In genomic region chr9:59751966-59752365, GRCm38 (mm10) we compare ENCODE assay signal across 8 mouse cellular contexts. TPM values are rescaled to one million over a fixed set of nuclear protein-coding genes. Genes with fewer than 3 reads are reported as not detected.
DNase-seq lines count a peak whose midpoint lies in the region; ATAC-seq and TF ChIP-seq lines count a peak whose summit lies in the region.

No protein-coding gene starts in this region.

- H3K27ac ChIP-seq in heart, adult 2 months, result peak overlapping the region; percentile 94
- no peak overlapping the region for H3K27ac ChIP-seq in CH12.LX (ENCODE audit: insufficient read depth, low read depth)
- no peak overlapping the region for H3K27ac ChIP-seq in forebrain, embryonic 15.5 days (replicated peaks)
- peak overlapping the region; percentile 94 for H3K27ac ChIP-seq in liver, postnatal 0 days (ENCODE audit: low read depth)

- H3K4me3 ChIP-seq in heart, adult 2 months, result peak overlapping the region; percentile 79
- H3K4me3 ChIP-seq in CH12.LX (replicated peaks in 1 of 3; ENCODE audit: low read depth in 2 of 3, low read length in 2 of 3, poor library complexity in 1 of 3), result peak overlapping the region in 1 of 3 experiments; percentile 82
- H3K4me3 ChIP-seq in forebrain, embryonic 15.5 days, result peak overlapping the region; percentile 80
- H3K4me3 ChIP-seq in liver, postnatal 0 days (ENCODE audit: low read depth, low read length), result peak overlapping the region; percentile 93

- no peak for TF ChIP-seq CTCF in heart, adult 2 months (IDR thresholded peaks at IDR 0.05)
- TF ChIP-seq CTCF in CH12.LX (conservative IDR thresholded peaks at IDR 0.05 in 1 of 2, IDR thresholded peaks at IDR 0.05 in 1 of 2; ENCODE audit: low read depth in 2 of 2, low read length in 2 of 2), result no peak
- TF ChIP-seq CTCF in liver, postnatal 0 days (IDR thresholded peaks at IDR 0.05; ENCODE audit: low read depth), result no peak

- no peak for DNase-seq in heart, adult 2 months
- DNase-seq in heart, postnatal 10 days, result no peak
- DNase-seq in CH12.LX (ENCODE audit: extremely low read depth), result no peak
- no peak for DNase-seq in liver, postnatal 0 days
- no peak for DNase-seq in thymus, postnatal 14 days
- no peak for DNase-seq in embryo, embryonic 11 days

- in situ Hi-C loops in CH12.LX (cut with MboI; ENCODE audit: low pct_ligation_motif_present, low pct_unique_long_range_greater_than_20kb, low sequenced_read_pairs), result no loop called here

- no peak overlapping the region for H3K9ac ChIP-seq in heart, adult 2 months (ENCODE audit: low read depth, low read length)
- peak overlapping the region; percentile 41 for H3K9ac ChIP-seq in CH12.LX (ENCODE audit: insufficient read depth, low read depth)
- peak overlapping the region; percentile 97 for H3K9ac ChIP-seq in forebrain, embryonic 15.5 days (replicated peaks)
- H3K9ac ChIP-seq in liver, postnatal 0 days (replicated peaks), result peak overlapping the region; percentile 87

- H3K27me3 ChIP-seq in heart, adult 2 months (ENCODE audit: control insufficient read depth, insufficient read depth, low read length), result no peaks in the 10 kb centered on the region
- H3K27me3 ChIP-seq in CH12.LX (replicated peaks), result no peaks in the 10 kb centered on the region
- H3K27me3 ChIP-seq in forebrain, embryonic 15.5 days, result no peaks in the 10 kb centered on the region
- no peaks in the 10 kb centered on the region for H3K27me3 ChIP-seq in liver, postnatal 0 days (ENCODE audit: insufficient read depth, low read length)

- TF ChIP-seq POLR2A in heart, adult 2 months (IDR thresholded peaks at IDR 0.05; ENCODE audit: insufficient read depth, low read depth, low read length), result no peak
- no peak for TF ChIP-seq POLR2A in CH12.LX (IDR thresholded peaks at IDR 0.05; ENCODE audit: low read depth, low read length)

- peaks cover 1% of the 10 kb centered on the region for H3K4me1 ChIP-seq in heart, adult 2 months (ENCODE audit: control insufficient read depth, insufficient read depth, low read length)
- peaks cover 0 to 14% of the 10 kb centered on the region in 2 experiments; a peak in 3 of 4 replicates for H3K4me1 ChIP-seq in CH12.LX (ENCODE audit: control insufficient read depth in 1 of 2, insufficient read depth in 2 of 2)
- H3K4me1 ChIP-seq in forebrain, embryonic 15.5 days, result peaks cover 21% of the 10 kb centered on the region
- peaks cover 20% of the 10 kb centered on the region for H3K4me1 ChIP-seq in liver, postnatal 0 days (ENCODE audit: insufficient read depth)

- dilution Hi-C loops in CH12.LX (cut with MboI; ENCODE audit: extremely low pct_ligation_motif_present, extremely low pct_unique_long_range_greater_than_20kb, low sequenced_read_pairs), result no loop called here

- WGBS in heart, adult 2 months, result 4% methylated on average over 2 of the region's 2 CpGs
- 5% methylated on average over 2 of the region's 2 CpGs for WGBS in forebrain, embryonic 15.5 days
- WGBS in liver, postnatal 0 days (ENCODE audit: insufficient replicate concordance), result 3% methylated on average over 2 of the region's 2 CpGs

- TF ChIP-seq EP300 in heart, adult 2 months (IDR thresholded peaks at IDR 0.05; ENCODE audit: insufficient read depth, low read depth, low read length), result no peak
- TF ChIP-seq EP300 in CH12.LX (IDR thresholded peaks at IDR 0.05; ENCODE audit: low read length), result no peak
- TF ChIP-seq EP300 in liver, postnatal 0 days (IDR thresholded peaks at IDR 0.05; ENCODE audit: low read depth), result no peak

- TF ChIP-seq RAD21 in CH12.LX (IDR thresholded peaks at IDR 0.05; ENCODE audit: low read depth, low read length), result no peak

- peak overlapping the region; percentile 86 for H3K4me2 ChIP-seq in CH12.LX (ENCODE audit: insufficient read depth, low read depth, poor library complexity, severe bottlenecking)
- H3K4me2 ChIP-seq in forebrain, embryonic 15.5 days (replicated peaks), result peak overlapping the region; percentile 74
- H3K4me2 ChIP-seq in liver, postnatal 0 days (ENCODE audit: low read depth, low read length), result peak overlapping the region; percentile 97

- H3K36me3 ChIP-seq in heart, adult 2 months (ENCODE audit: control insufficient read depth, insufficient read depth, low read length), result no peaks in the 10 kb centered on the region
- no peaks in the 10 kb centered on the region for H3K36me3 ChIP-seq in CH12.LX (replicated peaks in 1 of 2; ENCODE audit: control insufficient read depth in 1 of 2, insufficient read depth in 1 of 2, low read length in 1 of 2)
- H3K36me3 ChIP-seq in forebrain, embryonic 15.5 days, result no peaks in the 10 kb centered on the region
- no peaks in the 10 kb centered on the region for H3K36me3 ChIP-seq in liver, postnatal 0 days (replicated peaks; ENCODE audit: insufficient read depth, low read length)

- no peak for ATAC-seq in forebrain, embryonic 15.5 days (replicated peaks)
- ATAC-seq in liver, postnatal 0 days, result no peak
- ATAC-seq in granulocyte monocyte progenitor cell, adult 5-6 weeks (replicated peaks; ENCODE audit: poor library complexity, severe bottlenecking), result no peak

- H3K9me3 ChIP-seq in CH12.LX (replicated peaks; ENCODE audit: low read length), result no peaks in the 10 kb centered on the region
- no peaks in the 10 kb centered on the region for H3K9me3 ChIP-seq in forebrain, embryonic 15.5 days
- no peaks in the 10 kb centered on the region for H3K9me3 ChIP-seq in liver, postnatal 0 days (ENCODE audit: low read length)

- intact Hi-C loops in heart, adult 2 months (cut with DNase I), result loop anchor here (1.0 to 5.0 kb wide), 2 partner anchors 95 to 135 kb away; partner anchors contain the start of genes Parp6 and Pkm
- intact Hi-C loops in heart, postnatal 10 days (cut with DNase I), result no loop called here

- no peaks in the 10 kb centered on the region for H3K79me2 ChIP-seq in heart, adult 2 months (replicated peaks; ENCODE audit: control insufficient read depth, insufficient read depth, low read length)
- H3K79me2 ChIP-seq in CH12.LX (replicated peaks; ENCODE audit: control insufficient read depth, extremely low read depth, insufficient read depth, poor library complexity, severe bottlenecking), result peaks cover 4% of the 10 kb centered on the region; the same call in 1 of the 2 replicates

TF ChIP-seq in CH12.LX, 34 proteins besides CTCF, POLR2A, EP300 and RAD21:
- no peak for TF ChIP-seq MXI1 (IDR thresholded peaks at IDR 0.05; ENCODE audit: low read depth, low read length)
- TF ChIP-seq UBTF (IDR thresholded peaks at IDR 0.05; ENCODE audit: low read depth, low read length), result no peak
- no peak for TF ChIP-seq CHD2 (IDR thresholded peaks at IDR 0.05; ENCODE audit: low read length)
- TF ChIP-seq ETS1 (conservative IDR thresholded peaks at IDR 0.05; ENCODE audit: low read depth, low read length), result no peak
- TF ChIP-seq GABPA (IDR thresholded peaks at IDR 0.05; ENCODE audit: insufficient replicate concordance, low read depth, low read length), result no peak
- TF ChIP-seq POLR2AphosphoS2 (IDR thresholded peaks at IDR 0.05; ENCODE audit: low read depth, low read length), result no peak
- TF ChIP-seq NRF1 (IDR thresholded peaks at IDR 0.05; ENCODE audit: low read depth, low read length), result no peak
- no peak for TF ChIP-seq E2F4 (IDR thresholded peaks at IDR 0.05; ENCODE audit: insufficient replicate concordance, low read depth, low read length)
- no peak for TF ChIP-seq MEF2A (IDR thresholded peaks at IDR 0.05; ENCODE audit: borderline replicate concordance, low read depth, low read length)
- TF ChIP-seq ZNF384 (IDR thresholded peaks at IDR 0.05; ENCODE audit: low read depth, low read length), result no peak
- no peak for TF ChIP-seq MYC (IDR thresholded peaks at IDR 0.05; ENCODE audit: low read depth, low read length)
- no peak for TF ChIP-seq SIN3A (IDR thresholded peaks at IDR 0.05; ENCODE audit: low read length)
- TF ChIP-seq NELFE (IDR thresholded peaks at IDR 0.05; ENCODE audit: low read depth, low read length), result no peak
- TF ChIP-seq ELF1 (IDR thresholded peaks at IDR 0.05; ENCODE audit: low read depth, low read length), result no peak
- no peak for TF ChIP-seq ZC3H11A (IDR thresholded peaks at IDR 0.05; ENCODE audit: low read depth, low read length)
- TF ChIP-seq JUN (IDR thresholded peaks at IDR 0.05; ENCODE audit: insufficient read depth, low read depth, low read length), result no peak

RNA-seq across cellular contexts. Expression of gene Myo9a, which starts 1.3 kb away (rescaled TPM):
- total RNA-seq in heart, adult 2 months (2021), result 10 to 100 TPM; 11.0 to 13.1 TPM
- 1.9 and 6.6 TPM in 2 replicates for polyA plus RNA-seq in heart, adult 2 months (2012; rRNA removed)
- 10 to 100 TPM; 19.3 to 21.0 TPM for total RNA-seq in heart, postnatal 10 days (2021)
- total RNA-seq in CH12.LX (2012; rRNA removed) (1.7 and 2.0 TPM in 2 replicates), CH12.LX (2014; rRNA removed) (1.6 and 2.1 TPM in 2 replicates)
- 1.7 and 2.6 TPM in 2 replicates for polyA plus RNA-seq in CH12.LX (2012; ENCODE audit: insufficient read length, low read depth)
- 22.7 and 25.5 TPM in 2 replicates for polyA plus RNA-seq in forebrain, embryonic 15.5 days (2015; fragmentation: Nextera tagmentation; extraction: Ambion mirVana)
- polyA plus RNA-seq in liver, postnatal 0 days (2015; fragmentation: Nextera tagmentation; extraction: Ambion mirVana), result 2.7 and 2.9 TPM in 2 replicates
- 6.8 and 11.2 TPM in 2 replicates for total RNA-seq in granulocyte monocyte progenitor cell, adult 5-6 weeks (2014; fragmentation: Nextera tagmentation)
- total RNA-seq in granulocyte monocyte progenitor cell, adult 5-6 weeks (2017), result 19.4 and 26.4 TPM in 2 replicates

RNA-seq across cellular contexts. Expression of gene Senp8, which starts 1.5 kb away (rescaled TPM):
- total RNA-seq in heart, adult 2 months (2021), result 1 to 10 TPM; 8.1 to 8.3 TPM
- 4.2 and 9.9 TPM in 2 replicates for polyA plus RNA-seq in heart, adult 2 months (2012; rRNA removed)
- 1 to 10 TPM; 4.4 to 8.3 TPM for total RNA-seq in heart, postnatal 10 days (2021)
- total RNA-seq in CH12.LX (2012; rRNA removed), result 3.5 and 5.2 TPM in 2 replicates
- 7.4 and 8.5 TPM in 2 replicates for total RNA-seq in CH12.LX (2014; rRNA removed)
- polyA plus RNA-seq in CH12.LX (2012; ENCODE audit: insufficient read length, low read depth), result 6.1 TPM in 2 replicates
- polyA plus RNA-seq in forebrain, embryonic 15.5 days (2015; fragmentation: Nextera tagmentation; extraction: Ambion mirVana), result 10.1 and 11.1 TPM in 2 replicates
- polyA plus RNA-seq in liver, postnatal 0 days (2015; fragmentation: Nextera tagmentation; extraction: Ambion mirVana), result 1.6 and 2.1 TPM in 2 replicates
- total RNA-seq in granulocyte monocyte progenitor cell, adult 5-6 weeks (2014; fragmentation: Nextera tagmentation), result 2.3 and 3.8 TPM in 2 replicates
- total RNA-seq in granulocyte monocyte progenitor cell, adult 5-6 weeks (2017), result 4.5 and 5.5 TPM in 2 replicates

Comparison
In these comparisons a context has a peak if more than half of its experiments do, and no peak if none do; other contexts are left out.
1. H3K27ac ChIP-seq: peak in heart, adult 2 months (single experiment) and liver, postnatal 0 days (single experiment); none in CH12.LX (single experiment) and forebrain, embryonic 15.5 days (single experiment).
2. Peak in every context shown above with its lines, with median percentiles within 50 percentile points of each other: H3K4me2 ChIP-seq.